Mouse (Mus musculus) embryonic stem cell, embryonic (primary cell): ENCODE measurements around the gene Zfp664.

Experiments
- CTCF ChIA-PET, 4 experiments: fragments of 300-600 bp in 2 of 4; fragments of 350-600 bp in 2 of 4; sonication (Branson Sonifier 250); formaldehyde crosslinking; loops; one replicate each; lab custom pipeline; 2022; ENCODE audit warnings: inconsistent platforms in 2 of 4; lab: Charles Lee
- POLR2A ChIA-PET, 4 experiments: fragments of 300-600 bp in 2 of 4; fragments of 350-600 bp in 2 of 4; sonication (Branson Sonifier 250); formaldehyde crosslinking; loops; one replicate each; lab custom pipeline; 2022; ENCODE audit warnings: antibody characterized with exemption in 4 of 4, inconsistent platforms in 1 of 4; lab: Charles Lee

The Zfp664 gene

GRCm38 (mm10) chr5:124862013-124862866 is at the start of gene Zfp664, which contains the start of gene Ccdc92:
TSS of gene Zfp664 (plus strand) at chr5:124862691.
TSS of gene Ccdc92 (minus strand) at chr5:124862424.
- CTCF ChIA-PET = interaction anchor here in 3 of 4 experiments (0.6 to 1.4 kb wide), 11 partner anchors 9 to 423 kb away, joined by 3 to 6 read pairs (median 3); partner anchors contain the start of gene Kmt5a (in 1 of the 3)
- POLR2A ChIA-PET = interaction anchor here in 3 of 4 experiments (0.6 to 2.9 kb wide), 13 partner anchors 10 to 534 kb away, joined by 3 to 32 read pairs (median 3); partner anchors contain the start of genes 2810006K23Rik (in 1 of the 3) and Mphosph9 (in 1 of the 3)

- ChIA-PET CTCF (interaction anchor here in 1 of 4 experiments (0.6 kb wide), 1 partner anchor 1976 kb away, joined by 4 read pairs; no protein-coding TSS in a partner anchor), POLR2A (interaction anchor here in 1 of 4 experiments (1.8 kb wide), 1 partner anchor 10 kb away, joined by 4 read pairs; no protein-coding TSS in a partner anchor)
These were observed 47.7 kb upstream of the Zfp664 start for GRCm38 (mm10) chr5:124814797-124815196.

DNA sequence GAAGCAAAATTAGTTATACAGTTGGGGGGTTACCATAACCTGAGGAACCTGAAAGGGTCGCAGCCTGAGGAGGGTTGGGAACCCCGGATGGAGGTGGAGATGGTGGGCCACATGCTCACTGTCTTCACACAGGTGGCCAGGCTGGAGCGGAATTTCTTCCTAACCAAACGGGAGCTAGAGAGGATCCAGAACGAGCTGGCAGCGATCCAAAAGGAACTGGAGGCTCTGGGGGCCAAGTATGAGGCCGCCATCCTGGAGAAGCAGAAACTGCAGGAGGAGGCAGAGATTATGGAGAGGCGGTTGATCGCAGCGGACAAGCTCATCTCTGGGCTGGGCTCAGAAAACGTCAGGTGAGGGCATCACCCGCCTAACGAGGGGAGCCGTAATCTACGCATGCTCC is 45.4 kb upstream of the Zfp664 start:
- CTCF ChIA-PET = interaction anchor here in 3 of 4 experiments (0.5 to 1.2 kb wide), 7 partner anchors 10 to 595 kb away, joined by 3 to 4 read pairs (median 3); no protein-coding TSS in a partner anchor
- POLR2A ChIA-PET = interaction anchor here in 2 of 4 experiments (0.5 to 1.7 kb wide), 3 partner anchors 19 to 275 kb away, joined by 3 to 4 read pairs (median 3); no protein-coding TSS in a partner anchor

DNA sequence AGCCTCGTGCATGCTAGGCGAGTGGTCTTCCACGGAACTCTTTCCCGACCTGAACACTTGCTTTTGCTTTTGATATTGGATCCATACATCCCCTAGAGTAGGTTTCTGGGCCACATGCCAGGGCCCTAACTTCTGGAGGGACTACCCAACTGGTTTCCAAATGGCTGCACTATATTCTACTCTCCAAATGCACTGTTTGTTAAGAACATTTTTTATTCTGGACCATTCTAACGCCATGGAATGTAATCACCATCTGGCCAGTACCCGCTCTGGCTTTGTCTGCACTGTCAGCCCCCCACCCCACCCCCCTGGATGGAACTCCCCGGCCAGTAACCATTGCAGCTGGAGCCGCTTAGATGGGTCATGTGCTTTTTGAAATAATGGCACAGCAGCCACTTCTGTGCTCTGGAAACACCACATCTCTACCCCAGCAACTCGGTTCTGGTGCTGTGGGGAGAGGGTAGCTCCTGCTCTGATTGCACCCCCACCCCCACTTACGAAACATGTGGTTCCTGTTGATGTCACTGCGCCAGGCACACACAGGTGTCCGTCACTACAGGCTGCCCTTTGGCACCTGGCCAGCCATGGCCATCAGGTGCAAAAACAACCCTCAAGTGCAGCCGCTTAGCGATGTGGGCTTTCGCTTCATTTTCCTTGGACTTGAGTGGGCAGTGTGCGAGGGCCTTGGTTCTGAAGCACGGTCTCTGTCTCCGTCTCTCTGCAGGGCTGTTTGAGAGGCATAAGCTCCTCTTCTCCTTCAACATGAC is 40.2 kb upstream of the Zfp664 start:
- ChIA-PET CTCF (interaction anchor here in 1 of 4 experiments (0.6 kb wide), 1 partner anchor 10 kb away, joined by 3 read pairs; no protein-coding TSS in a partner anchor), POLR2A (no interaction called here)

- POLR2A ChIA-PET = interaction anchor here in 1 of 4 experiments (1.2 kb wide), 1 partner anchor 10 kb away, joined by 4 read pairs; no protein-coding TSS in a partner anchor
- CTCF ChIA-PET = interaction anchor here in 3 of 4 experiments (0.6 to 1.3 kb wide), 4 partner anchors 44 to 184 kb away, joined by 3 read pairs; no protein-coding TSS in a partner anchor
These were observed 32.2 kb upstream of the Zfp664 start for GRCm38 (mm10) chr5:124830331-124830730.

GRCm38 (mm10) chr5:124835218-124835617 is 27.3 kb upstream of the Zfp664 start:
- ChIA-PET POLR2A (interaction anchor here in 2 of 4 experiments (1.0 to 2.0 kb wide), 5 partner anchors 9 to 26 kb away, joined by 3 to 6 read pairs (median 4); no protein-coding TSS in a partner anchor), CTCF (interaction anchor here in 2 of 4 experiments (0.6 to 1.5 kb wide), 3 partner anchors 27 to 698 kb away, joined by 3 read pairs; partner anchors contain the start of gene Ccdc92 (in 1 of the 2))

GRCm38 (mm10) chr5:124836075-124836474 is 26.4 kb upstream of the Zfp664 start:
- ChIA-PET CTCF (interaction anchor here in 2 of 4 experiments (0.5 to 1.5 kb wide), 7 partner anchors 26 to 711 kb away, joined by 3 to 10 read pairs (median 3); partner anchors contain the start of gene Ccdc92 (in 1 of the 2)), POLR2A (interaction anchor here in 3 of 4 experiments (0.5 to 2.0 kb wide), 11 partner anchors 8 to 413 kb away, joined by 3 to 7 read pairs (median 4); no protein-coding TSS in a partner anchor)

DNA sequence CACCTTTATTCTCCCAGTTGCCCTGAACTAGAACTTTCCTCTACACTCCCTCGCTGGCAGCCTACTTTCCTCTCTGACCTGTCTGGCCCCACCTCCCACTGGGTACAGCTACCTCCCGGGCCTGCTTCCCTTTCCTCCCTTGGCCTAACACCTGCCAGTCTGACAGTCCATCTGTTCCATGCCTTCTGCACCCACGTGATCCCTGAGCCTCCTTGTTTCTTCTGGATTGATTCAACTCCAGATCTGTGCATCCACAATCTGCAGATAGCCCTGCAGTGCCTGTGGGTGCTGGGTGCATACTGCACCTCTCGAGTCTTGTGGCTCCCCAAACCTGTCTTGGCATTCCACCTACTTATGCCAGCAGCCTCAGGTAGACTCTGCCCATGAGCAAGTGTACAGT is 25.9 kb upstream of the Zfp664 start:
- ChIA-PET CTCF (interaction anchor here in 2 of 4 experiments (0.5 to 1.5 kb wide), 6 partner anchors 25 to 710 kb away, joined by 3 to 6 read pairs (median 3); partner anchors contain the start of gene Ccdc92 (in 1 of the 2)), POLR2A (interaction anchor here in 3 of 4 experiments (0.6 to 2.0 kb wide), 5 partner anchors 10 to 227 kb away, joined by 3 to 6 read pairs (median 4); no protein-coding TSS in a partner anchor)

DNA sequence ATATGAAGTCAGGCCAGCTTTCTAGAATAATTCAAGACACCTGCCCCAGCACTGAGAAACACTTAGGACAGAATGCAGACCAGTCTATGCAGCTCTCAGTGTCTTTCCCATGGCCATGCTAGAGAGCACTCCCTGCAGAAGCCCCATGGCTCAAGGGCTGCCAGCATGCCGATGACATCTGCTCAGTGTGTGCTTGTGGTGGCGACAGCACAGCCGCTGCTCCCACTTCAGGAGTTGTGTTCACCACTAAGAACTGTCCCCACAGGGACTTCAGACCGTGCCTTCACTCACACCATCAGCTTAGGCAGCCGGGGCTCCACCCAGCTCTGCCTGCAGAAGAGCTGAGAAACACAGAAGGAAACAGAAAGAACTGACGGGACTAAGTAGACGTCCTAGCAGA is 22.3 kb upstream of the Zfp664 start:
- ChIA-PET POLR2A (interaction anchor here in 1 of 4 experiments (0.8 to 1.2 kb wide), 4 partner anchors 10 to 55 kb away, joined by 3 to 4 read pairs (median 3); no protein-coding TSS in a partner anchor), CTCF (interaction anchor here in 2 of 4 experiments (0.5 to 0.6 kb wide), 3 partner anchors 20 to 631 kb away, joined by 3 read pairs; no protein-coding TSS in a partner anchor)

- CTCF ChIA-PET = interaction anchor here in 2 of 4 experiments (0.5 to 0.6 kb wide), 3 partner anchors 19 to 632 kb away, joined by 3 read pairs; no protein-coding TSS in a partner anchor
- POLR2A ChIA-PET = interaction anchor here in 1 of 4 experiments (0.8 to 1.2 kb wide), 4 partner anchors 11 to 56 kb away, joined by 3 to 4 read pairs (median 3); no protein-coding TSS in a partner anchor
These were observed 21.8 kb upstream of the Zfp664 start for GRCm38 (mm10) chr5:124840669-124841068.

DNA sequence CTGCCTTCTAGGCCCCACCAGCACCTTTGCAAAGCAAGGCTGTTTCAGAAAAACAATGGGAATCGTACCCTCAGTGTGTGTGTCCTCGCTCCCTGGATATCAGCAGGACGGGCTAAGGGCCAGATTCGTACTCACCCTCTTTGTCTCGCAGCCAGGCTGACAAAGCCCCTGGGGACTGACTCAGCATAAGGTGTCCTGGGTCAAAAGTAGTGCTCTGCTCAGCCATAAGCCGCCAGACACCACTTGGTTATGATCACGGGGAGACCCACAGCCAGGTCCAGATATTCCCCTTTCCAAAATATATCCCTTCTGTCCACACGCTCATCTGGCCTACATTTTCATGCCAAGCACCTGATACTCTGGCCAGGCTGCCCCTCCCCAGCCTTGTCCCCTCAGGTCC is 19.1 kb upstream of the Zfp664 start:
- CTCF ChIA-PET = interaction anchor here in 3 of 4 experiments (0.5 to 1.5 kb wide), 4 partner anchors 25 to 407 kb away, joined by 3 to 6 read pairs (median 4); no protein-coding TSS in a partner anchor

GRCm38 (mm10) chr5:124844929-124845328 is 17.6 kb upstream of the Zfp664 start:
- CTCF ChIA-PET = interaction anchor here in 2 of 4 experiments (0.6 to 1.5 kb wide), 2 partner anchors 25 to 68 kb away, joined by 3 to 5 read pairs; no protein-coding TSS in a partner anchor
- POLR2A ChIA-PET = interaction anchor here in 2 of 4 experiments (0.6 to 1.8 kb wide), 3 partner anchors 12 to 33 kb away, joined by 3 to 4 read pairs (median 3); no protein-coding TSS in a partner anchor

More for the DNA sequence above, 19.1 kb upstream of the Zfp664 start:
- POLR2A ChIA-PET = interaction anchor here in 2 of 4 experiments (0.6 to 2.7 kb wide), 7 partner anchors 7 to 1437 kb away, joined by 3 to 12 read pairs (median 3); no protein-coding TSS in a partner anchor

DNA sequence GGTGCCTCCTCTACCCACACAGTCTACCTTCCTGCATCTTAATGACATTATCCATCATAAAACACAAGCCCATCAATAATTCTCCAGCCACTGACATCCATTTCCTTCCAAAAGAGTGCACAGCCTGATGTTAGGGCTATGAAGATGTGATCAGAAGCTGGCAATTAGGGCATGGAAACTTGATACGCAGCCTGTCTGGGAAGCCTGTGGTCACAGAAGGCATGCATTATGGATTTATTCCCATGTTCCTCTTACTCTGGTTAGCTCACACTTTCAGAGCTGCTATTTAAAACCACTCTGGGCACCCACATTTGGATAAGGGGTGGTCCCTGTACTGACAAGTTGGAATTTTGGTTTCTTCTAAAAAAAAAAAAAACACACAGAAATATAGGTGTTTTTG is 15.5 kb upstream of the Zfp664 start:
- ChIA-PET POLR2A (no interaction called here), CTCF (interaction anchor here in 3 of 4 experiments (0.6 kb wide), 4 partner anchors 29 to 662 kb away, joined by 3 to 4 read pairs (median 3); no protein-coding TSS in a partner anchor)

DNA sequence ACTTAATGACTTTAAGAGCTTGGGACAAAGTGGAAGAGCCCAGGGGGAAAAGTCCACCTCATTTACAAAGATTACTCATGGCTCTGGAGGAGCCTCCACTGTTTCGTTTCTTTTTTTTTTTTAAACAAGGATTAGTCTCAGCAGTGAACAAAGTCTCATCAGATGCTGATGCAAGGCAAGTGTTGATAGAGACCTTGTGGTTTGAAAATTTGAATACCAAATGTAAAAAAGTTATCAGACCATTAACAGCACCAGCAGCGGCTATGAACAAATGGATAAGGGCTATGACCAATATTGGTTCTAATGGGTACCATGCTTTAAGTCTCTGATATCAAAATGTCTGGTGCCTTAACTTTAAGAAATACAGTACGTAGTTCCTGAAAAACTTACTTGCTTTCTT is 13.5 kb upstream of the Zfp664 start:
- POLR2A ChIA-PET = no interaction called here
- CTCF ChIA-PET = no interaction called here

GRCm38 (mm10) chr5:124851572-124851971 is 10.9 kb upstream of the Zfp664 start:
- ChIA-PET CTCF (interaction anchor here in 1 of 4 experiments (0.6 to 1.2 kb wide), 2 partner anchors 57 to 641 kb away, joined by 3 to 9 read pairs; no protein-coding TSS in a partner anchor), POLR2A (interaction anchor here in 2 of 4 experiments (0.5 to 3.8 kb wide), 7 partner anchors 8 to 62 kb away, joined by 3 to 32 read pairs (median 5); partner anchors contain the start of gene Ccdc92 (in 2 of the 2))

DNA sequence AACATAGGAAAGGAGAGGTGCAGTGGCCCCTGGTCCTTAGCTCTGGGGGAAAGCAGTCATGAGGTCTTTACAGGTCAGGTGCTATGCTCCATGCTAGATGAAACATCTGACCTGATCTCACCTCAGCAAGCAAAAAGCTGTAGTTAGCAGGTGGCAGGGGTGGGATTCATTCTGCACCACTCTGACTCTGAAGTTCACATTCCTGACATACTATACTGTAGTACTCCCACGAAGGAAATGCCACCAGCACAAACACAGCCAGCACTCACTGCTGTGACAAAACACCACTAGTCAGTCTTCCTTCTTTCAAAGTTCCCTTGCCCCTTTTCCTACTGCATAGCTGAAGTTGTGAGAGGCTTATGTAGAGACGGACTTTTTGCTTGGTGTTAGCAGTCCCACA is 10.2 kb upstream of the Zfp664 start:
- CTCF ChIA-PET = interaction anchor here in 2 of 4 experiments (0.6 to 1.5 kb wide), 4 partner anchors 9 to 199 kb away, joined by 3 to 4 read pairs (median 4); no protein-coding TSS in a partner anchor
- POLR2A ChIA-PET = interaction anchor here in 3 of 4 experiments (0.5 to 3.8 kb wide), 11 partner anchors 9 to 63 kb away, joined by 3 to 32 read pairs (median 5); partner anchors contain the start of gene Ccdc92 (in 2 of the 3)
